Mouse (Mus musculus) layer of hippocampus, postnatal 36 days (tissue): ENCODE data around the gene Dnlz. TPM values are rescaled to one million over a fixed set of nuclear protein-coding genes. Genes with fewer than 3 reads are reported as not detected.
A peak's percentile ranks its signal among the peaks of the same experiment; 100 is the strongest.

Source experiments
- DNase-seq, 2 experiments: peaks; one replicate each; pipeline ENCODE4 v3.0.0; 2022
- total RNA-seq, 2 experiments: library from RNA; stranded (reverse); gene quantifications; 2 replicates each; pipeline ENCODE4 v1.2.3; 2021

Gene Dnlz
- total RNA-seq, 2 experiments from 2014 or later, result 25.7 to 26.5 TPM

DNA sequence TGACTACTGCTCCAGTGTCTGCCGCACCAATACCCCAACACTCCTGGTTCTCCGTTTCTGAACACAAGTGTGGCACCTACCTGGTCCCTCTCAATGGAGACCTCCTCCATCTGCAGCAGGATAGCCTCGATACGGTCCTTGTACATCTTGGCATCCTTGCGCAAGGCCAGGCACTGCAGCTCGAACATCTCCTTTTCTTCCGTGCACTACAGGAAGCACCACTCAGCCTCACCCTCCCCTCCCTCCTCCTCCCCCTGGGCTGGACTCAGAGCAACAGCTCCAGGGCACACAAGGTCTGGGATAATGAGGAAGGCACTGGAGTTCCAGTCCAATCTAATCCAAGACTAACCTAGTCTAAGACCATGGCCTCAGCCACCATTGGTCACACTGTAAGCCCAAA lies 4.8 kb upstream of the Dnlz start:
- DNase-seq, result no peak

GRCm38 (mm10) chr2:26356231-26356630 lies 4.3 kb upstream of the Dnlz start:
- no peak for DNase-seq

DNA sequence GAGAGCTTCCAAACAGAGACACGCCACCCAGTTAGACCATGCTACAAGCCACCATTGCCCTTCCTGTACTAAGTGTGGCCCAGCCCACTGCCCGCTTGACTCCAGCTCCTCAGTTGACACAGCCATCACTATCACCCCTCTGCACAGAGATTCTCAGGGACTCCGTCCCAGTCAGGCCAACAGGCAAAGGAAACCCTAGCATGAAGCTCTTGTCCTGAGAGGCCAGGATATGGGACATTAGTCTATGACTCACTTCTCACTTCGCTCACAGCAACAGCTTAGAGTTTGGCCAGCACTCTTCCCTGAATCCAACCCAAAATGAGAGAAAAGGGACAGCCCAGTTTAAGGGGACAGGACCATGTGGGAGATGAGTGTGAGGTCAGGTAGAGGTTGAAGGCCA lies 2.5 kb upstream of the Dnlz start:
- DNase-seq, result no peak

DNA sequence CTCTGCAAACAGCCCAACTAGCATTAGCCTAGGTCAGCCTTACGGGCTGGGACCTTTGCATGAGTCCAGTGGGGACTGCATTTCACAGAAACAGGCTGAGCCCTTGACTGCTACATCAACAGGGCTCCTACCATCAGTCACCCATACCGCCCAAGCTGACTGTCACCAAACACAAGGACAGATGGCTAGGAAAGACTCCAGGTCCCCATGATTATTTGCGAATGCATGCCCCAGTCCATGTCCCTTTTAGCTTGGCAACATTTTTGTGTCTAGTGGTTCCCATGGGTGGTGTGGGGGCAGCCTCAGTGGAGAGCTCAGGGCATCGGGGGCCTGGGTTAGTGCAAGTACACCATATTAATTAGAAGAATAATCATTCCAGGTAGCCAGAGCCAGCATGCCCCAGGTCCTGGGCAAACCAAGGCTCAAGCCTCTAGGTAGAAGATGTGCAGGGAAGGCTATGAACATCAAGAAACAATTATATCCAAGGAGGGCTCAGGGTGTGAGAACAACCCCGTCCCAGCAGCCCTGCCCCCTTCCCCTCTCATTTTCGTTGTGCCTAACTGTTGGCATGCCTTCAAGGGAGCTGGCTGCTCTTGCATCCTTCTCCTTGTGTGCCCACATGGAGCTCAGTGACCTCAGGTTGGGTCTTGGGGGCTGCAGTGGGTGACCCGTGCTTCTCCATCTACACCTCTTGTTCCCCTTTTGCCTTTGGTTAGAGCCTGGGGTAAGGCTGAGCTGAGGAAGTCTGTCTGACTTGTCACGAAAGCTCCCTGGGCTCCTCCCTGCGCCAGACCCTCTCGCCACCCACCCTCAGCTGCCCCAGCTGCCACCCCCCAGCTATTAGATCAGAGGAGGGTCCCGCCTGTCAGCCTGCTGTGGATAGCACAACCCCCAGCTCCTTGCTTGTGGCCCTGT lies 1.4 kb upstream of the Dnlz start:
- DNase-seq, result no peak

DNA sequence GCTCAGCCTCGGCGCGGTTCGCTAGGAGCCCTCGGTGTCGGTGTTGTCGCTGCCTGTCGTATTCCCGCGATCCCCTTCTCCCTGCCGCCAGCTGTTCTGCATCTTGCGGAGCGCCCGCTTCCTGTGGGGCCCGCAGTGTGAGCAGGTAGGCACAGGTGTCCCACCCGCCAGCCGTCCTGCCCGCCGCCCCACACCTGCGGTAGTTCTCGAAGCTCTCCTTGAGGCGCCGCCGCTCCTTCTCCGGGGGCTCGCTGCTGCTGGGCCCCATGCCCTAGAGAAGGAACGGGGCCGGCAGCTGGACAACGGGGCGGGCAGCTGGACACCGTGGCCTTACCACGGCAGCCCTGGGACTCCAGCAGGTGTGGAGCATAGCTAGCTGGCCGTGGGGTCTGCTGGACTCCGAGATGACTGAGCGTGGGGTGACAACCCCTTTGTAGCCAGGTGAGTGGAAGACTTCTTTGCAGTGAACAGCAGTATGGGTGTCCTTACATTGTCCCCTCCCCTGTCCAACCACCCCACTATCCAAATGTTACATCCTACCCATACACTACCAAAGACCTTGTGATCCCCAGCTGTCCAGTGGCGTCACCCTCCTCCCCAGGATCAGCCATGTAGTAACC lies 491 bp upstream of the Dnlz start:
- DNase-seq, result peak in 1 of 2 experiments; percentile 49

DNA sequence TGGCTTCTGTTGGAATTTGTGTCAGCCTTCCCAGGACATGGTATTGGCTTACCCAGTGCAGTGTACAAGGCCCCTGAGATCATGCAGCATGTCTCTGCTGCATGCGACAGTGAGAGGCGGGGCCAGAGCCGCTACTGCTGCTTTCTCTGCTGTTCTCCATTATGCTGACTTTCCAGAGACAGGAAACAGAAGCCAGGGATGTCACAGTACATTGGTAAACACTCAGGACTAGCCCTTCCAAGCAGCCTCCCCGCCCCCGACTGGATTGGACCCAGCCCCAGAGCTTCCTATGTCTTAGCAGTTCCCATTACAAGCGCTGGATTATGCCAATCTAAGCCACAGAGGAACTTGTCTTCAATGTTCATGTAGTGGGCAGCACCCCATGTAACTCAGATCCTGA lies 3.7 kb downstream of the Dnlz start:
- DNase-seq, result no peak

DNA sequence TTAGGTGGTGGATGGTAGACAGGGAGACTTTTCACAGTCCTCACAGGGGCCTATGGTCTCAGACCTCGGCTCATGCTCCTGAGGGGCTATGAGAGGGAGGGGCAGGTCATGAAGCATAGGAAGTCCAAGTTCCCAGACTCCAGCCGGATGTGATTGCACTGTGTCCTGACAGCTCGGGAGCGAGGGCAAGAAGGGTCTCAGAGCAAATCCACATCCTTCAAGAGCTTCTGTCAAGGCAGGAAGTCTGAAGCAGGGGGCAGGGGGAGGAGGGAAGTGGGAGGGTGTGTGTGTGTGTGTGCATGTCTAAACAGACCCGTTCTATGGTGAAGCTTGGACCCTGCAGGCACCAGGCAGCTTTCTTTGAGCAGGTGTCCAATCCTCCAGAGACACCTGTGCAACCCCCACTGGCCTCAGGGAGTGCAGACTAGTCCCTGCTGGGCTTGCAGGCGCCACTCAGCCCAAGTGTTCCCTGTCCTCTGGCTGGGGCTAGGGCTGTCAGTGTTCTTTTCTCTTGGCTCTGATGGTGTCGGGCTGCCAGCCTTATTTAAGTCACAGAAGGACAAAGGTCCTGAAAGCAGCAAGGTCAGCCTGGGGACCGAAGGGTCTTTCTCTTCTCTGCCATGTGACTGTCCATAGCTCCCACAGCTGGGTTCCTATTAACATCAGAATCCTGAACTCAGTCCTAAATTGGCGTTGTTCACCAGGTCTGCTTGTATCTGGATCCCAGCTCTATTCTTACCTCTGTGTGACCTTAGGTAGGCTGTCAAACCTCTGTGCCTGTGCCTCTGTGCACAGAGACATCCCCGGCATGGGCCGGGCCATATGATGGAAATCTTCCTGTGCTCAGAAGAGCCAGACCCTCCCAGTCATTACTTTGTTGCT lies 9.1 kb downstream of the Dnlz start:
- DNase-seq, result no peak

- DNase-seq, result no peak
Measured at GRCm38 (mm10) chr2:26342044-26342443, 9.9 kb downstream of the Dnlz start.

GRCm38 (mm10) chr2:26341510-26341981 lies 10.4 kb downstream of the Dnlz start:
- DNase-seq, result no peak

- no peak for DNase-seq
Measured at GRCm38 (mm10) chr2:26339204-26339551, 12.7 kb downstream of the Dnlz start.

GRCm38 (mm10) chr2:26338302-26339203 lies 13.4 kb downstream of the Dnlz start:
- DNase-seq, result no peak

DNA sequence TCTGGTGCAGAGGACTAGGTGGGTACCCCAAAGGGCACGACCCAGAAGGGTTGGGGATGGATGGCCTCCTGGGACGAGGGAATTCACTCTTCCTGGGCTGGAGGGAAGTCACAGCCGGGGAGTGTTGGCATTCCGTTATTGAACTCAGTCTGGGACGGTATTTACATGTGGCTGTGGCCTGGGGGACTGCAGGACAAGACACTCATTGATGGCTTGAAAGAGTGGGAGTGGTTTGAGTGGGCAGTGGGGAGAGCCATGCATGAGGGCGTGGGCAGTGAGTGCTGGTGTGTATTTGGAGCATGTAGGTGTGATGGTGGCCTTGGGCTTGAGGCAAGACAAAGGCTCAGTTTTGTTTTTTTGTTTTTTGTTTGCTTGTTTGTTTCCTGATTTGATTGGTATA lies 21.2 kb downstream of the Dnlz start:
- DNase-seq, result no peak

DNA sequence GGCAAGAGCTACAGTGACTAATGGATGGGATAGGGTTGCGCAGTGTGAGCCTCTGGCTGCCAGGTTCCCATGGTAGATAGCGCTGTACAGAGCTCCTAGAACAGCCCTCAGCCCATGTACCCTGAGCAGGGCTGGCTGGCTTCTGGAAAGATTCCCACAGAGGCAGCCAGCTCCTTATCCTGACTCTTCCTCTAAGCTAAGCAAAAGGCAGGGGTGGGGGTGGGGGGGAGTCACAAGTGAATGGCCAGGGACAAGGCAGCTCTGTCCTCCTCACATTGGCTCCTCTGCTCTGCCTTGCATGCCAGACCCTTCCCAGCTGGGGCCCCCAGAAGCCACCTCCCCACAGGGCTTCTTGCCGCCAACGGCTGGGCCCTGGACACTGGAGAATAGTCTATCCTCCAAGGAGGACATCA lies 21.8 kb downstream of the Dnlz start:
- no peak for DNase-seq

DNA sequence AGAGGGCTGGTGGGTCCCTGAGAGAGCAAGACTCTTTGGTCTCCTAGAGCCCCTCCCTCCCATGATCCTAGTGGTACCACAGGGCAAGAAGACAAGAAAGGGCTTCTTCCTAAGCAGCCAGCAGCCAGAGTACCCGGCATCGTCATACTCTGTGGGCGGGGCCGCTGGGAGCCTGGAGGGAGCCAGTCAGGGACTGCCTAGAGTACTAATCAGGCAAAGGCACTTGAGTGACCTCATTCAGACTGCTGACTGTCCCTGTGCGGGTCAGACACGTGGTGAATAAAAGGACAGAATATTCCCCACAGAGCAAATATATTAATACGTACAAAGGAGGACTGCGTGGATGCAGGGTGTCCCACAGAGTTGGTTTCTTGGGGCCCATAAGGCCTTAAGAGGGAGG lies 22.5 kb downstream of the Dnlz start:
- DNase-seq, result peak; percentile 54 to 69

DNA sequence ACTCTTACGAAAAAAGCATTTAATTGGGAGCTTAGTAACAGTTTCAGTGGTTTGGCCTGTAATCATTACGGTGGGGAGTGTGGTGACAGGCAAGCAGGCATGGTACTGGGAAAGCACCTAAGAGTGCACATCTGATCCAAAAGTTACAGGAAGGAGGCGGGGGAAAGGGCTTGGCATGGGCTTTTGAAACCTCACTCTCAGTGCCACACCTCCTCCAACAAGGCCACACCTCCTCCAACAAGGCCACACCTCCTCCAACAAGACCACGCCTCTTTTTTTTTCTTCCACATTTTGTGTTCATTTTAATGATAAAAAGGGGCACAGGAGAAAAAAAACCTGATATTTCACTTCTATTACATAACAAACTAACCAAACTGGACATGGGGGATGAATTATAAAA lies 24.1 kb downstream of the Dnlz start:
- no peak for DNase-seq

DNA sequence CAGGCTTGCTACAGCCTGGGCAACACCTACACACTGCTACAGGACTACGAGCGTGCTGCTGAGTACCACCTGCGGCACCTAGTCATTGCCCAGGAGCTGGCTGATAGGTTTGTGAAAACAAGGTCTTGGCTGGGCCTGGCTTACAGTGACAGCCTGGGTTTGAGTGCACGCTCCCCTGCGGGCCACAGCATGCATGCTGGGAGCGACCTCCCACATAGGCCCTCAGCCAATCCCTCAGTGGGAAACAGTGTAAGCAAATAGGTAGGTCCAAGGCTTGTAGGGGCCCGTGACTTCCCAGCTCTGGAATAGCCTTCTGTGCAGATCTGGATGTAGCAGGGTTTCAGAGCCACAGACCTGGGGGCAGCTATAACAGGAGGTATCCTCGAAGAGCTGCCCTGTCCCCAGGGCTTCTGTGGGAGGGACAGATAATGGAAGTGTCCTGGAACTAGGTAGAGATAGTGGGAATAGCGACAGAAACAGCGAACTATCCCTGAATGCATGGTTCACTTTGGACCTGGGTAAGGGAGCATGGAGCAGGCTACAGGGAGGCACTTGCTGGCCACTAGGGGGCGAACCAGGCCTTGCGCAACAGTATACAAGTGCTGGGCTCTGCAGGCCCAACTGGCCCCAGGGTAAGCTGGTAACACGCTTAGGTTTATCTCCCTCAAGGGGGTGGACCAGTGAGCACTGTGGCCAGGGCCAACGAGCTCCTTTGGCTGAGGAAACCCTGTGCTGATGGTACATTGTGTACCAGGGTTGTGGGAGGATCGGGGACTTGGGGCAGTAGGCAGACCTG lies 26.3 kb downstream of the Dnlz start:
- no peak for DNase-seq

DNA sequence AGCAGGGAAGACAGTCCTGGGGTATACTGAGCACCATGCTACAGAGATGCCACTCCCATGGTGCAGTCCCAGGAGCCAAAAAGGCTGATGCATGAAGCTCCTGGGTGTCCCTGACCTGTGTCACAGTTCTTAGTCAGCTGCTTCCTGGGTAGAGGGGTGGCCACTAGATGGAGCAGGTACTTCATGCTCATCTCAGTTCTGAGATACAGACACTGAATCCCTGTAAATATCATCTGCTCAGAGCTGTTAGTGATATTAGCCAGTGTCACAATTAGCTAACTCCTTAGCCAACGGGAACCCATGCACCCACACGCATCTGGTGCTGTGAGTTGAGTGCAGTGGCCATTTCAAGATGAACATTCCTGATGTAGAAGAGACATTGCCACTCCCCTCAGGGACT lies 27.0 kb downstream of the Dnlz start:
- DNase-seq, result peak in 1 of 2 experiments; percentile 60

DNA sequence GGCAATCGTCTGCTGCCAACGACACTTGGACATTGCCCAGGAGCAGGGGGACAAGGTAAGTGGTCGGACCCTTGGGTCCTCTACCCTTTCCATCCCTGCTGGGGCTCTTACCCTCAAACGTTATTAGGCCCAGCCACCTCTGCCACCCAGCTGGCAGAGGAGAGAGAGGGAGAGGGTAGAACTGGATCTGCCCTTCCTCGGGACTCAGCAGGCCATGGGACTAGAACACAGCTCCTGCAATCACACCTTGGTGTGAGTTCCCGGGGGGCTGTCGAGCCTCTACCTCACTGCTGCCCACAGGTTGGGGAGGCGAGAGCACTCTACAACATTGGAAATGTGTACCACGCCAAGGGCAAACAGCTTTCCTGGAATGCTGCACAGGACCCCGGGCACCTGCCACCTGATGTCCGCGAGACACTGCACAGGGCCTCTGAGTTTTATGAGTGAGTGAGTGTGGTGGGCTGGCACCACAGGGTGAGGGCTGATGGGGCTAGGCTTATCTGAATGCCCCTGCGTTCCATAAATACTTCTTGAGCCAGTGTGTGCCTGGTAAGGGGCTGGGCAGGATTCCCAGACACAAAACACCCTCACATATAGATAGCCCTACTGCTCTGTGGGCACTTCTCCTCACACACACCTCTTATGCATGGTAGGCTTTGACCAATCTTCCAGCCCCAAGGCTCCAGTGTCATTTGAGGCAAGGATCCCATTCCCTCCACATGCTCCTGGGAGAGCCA lies 28.2 kb downstream of the Dnlz start:
- DNase-seq, result no peak

DNA sequence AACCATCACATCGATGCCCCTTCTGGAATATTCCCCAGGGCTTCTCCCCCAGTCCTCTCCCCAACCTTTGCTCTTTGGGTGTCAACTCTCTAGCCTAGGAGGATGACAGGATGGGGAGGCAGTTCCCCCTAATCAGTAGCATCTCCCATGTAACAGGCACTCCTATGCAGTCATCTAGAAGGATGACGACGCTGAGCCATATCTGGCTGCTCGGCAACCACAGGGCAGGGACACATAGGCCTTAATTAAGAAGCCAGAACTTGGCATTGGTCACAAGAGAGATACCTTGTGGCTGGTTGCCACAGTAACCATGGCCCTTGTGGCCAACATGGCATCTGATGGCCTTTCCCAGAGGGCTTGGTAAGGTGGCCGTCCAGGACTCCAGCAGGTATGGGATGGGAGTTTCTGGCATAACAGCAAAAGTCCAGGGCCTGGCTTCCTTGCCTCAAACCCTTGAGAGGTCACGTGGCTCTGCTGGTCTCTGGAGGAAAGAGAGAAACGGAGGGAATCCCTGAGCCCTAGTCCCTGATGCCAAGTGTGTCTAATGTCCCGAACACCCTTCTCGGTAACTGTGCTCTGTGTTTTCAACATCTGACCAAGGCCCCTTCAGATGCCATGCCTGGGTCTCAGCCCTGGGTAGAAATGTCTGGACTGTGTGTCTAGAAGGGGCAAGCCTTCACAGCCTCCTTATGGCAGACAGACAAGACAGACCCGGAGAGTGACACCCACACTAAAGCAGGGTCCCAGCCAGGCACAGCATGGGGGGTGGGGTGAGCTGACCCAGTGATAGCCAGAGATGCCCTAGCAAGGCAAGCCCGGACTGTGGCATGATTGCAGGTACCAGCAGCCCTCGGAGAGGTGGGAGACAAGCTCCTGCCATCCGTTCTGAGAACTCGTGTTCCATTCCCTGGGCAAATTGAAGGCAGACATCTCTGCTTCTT lies 31.4 kb downstream of the Dnlz start:
- no peak for DNase-seq
